Mouse (Mus musculus): ENCODE measurements around the gene Hipk2.

- TF ChIP-seq CTCF (IDR thresholded peaks at IDR 0.05; ENCODE audit: borderline replicate concordance, insufficient read depth, low read depth, low read length) (no peak), POLR2A (IDR thresholded peaks at IDR 0.05; ENCODE audit: borderline replicate concordance, insufficient read depth, low read length) (no peak)
Observed at GRCm38 (mm10) chr6:38690615-38691014, 185.3 kb downstream of the Hipk2 start.

Measured in cerebellum, adult 2 months (tissue).